Mouse (Mus musculus): Measurements from ENCODE around the gene Maml1. TPM values are rescaled to one million over a fixed set of nuclear protein-coding genes. Genes with fewer than 3 reads are reported as not detected.

The Maml1 gene
- total RNA-seq, 2 experiments from 2014 or later: 10.1 to 10.8 TPM

DNA sequence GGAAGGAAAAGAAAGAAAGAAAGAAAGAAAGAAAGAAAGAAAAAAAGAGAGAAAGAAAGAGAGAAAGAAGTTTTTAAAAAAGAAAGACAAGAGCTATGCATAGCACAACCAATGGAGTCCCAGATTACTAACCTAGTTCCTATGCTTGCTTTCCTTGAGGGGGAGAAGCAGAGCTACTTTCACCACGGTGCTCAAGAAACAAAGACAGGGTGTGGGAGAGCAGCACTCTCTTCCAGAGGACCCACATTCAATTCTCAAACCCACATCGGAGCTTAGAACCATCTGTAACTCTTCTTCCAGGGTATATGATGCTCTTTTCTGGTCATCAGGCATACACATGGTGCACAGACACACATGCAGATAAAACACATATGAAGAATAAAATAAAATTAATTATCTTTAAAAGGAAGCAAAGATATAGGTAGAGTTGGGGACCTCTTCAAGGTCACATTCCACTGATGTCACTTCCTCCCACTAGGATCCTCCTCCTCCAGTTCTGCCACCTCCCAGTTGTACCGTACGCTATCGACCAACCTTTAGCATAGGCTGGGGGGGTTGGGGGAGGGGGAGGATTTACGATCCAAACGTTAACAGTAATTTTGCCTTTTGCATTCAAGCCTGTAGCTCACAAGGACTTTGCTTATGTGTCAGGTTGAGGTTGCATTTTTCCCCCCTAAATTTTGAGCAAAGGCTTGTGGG is 43.5 kb downstream of the Maml1 start:
- DNase-seq (ENCODE audit: low spot score in 2 of 2): no peak
- H3K27ac ChIP-seq: no peak overlapping the region
- H3K4me3 ChIP-seq: no peak overlapping the region
- TF ChIP-seq CTCF (conservative IDR thresholded peaks at IDR 0.05): no peak

DNA sequence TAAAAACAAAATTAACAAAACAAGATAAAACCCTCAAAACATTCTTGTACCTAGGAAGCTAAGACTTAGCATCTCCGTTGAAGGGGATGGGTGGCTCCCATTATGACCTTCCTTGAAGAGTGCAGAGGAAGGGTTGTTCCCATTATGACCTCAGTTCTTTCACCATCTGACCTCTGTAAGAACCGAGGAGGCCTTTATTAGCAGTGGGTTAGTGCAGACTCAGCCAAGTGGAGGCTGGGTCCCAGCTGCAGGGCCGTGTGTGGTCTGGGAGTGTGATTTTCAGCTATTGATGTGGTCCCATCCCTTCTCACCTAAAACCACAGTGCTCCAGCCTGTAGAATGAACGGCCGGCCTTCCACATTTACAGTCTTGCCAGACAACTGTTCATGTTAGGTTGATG is 46.8 kb downstream of the Maml1 start:
- no peak for DNase-seq (ENCODE audit: low spot score in 2 of 2)
- no peak for TF ChIP-seq CTCF (conservative IDR thresholded peaks at IDR 0.05)

DNA sequence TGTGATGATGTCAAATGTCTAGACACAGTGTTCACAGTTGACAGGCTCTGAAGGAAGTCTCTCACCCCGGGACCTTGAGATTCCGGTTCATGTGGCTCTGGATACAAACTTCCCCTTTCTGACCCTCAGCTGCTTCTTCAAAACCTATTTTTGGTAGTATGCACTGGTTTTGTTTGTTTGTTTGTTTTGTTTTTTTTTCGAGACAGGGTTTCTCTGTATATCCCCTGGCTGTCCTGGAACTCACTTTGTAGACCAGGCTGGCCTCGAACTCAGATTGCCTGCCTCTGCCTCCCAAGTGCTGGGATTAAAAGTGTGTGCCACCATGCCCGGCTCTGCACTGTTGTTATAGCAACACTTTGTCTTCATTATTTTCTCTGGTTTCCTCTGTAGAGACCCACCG is 48.2 kb downstream of the Maml1 start:
- H3K27ac ChIP-seq: no peak overlapping the region
- H3K4me3 ChIP-seq: no peak overlapping the region
- DNase-seq (ENCODE audit: low spot score in 2 of 2): no peak
- no peak for TF ChIP-seq CTCF (conservative IDR thresholded peaks at IDR 0.05)

More for the DNA sequence above, 46.8 kb downstream of the Maml1 start:
- Histone ChIP-seq H3K27ac (no peak overlapping the region), H3K4me3 (no peak overlapping the region)

DNA sequence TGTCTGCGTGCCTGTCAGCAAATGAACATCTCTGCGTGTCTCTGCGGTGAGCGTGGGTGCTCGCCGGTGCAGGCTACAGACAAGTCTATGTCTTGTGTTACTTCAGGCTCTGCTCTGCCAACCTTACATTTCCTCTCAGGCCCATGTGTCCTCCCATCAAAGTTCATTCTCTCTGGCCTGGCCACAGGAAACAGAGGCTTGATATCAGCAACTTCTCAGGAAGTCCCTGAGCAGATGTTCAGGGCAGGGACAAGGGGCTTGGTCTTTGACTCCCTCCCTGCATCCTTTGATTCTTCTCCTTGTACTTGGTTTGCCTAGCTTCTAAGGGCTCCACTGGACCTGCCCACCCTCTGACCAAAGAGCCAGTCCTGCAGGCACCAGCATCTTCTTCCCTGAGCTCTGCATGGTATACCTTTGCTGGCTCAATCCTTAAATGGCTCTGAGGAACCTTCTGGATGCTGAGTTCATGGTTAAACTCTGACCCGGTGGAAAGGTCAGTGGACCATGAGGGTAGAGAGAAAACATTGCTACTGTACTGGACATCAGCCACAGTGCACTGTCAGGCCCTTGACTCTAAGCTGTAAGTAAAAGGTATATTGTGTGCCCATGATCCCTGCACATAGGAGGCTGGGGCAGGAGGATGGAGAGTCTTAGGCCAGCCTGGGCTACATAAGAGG is 51.7 kb downstream of the Maml1 start:
- no peak for DNase-seq (ENCODE audit: low spot score in 2 of 2)
- H3K4me3 ChIP-seq: no peak overlapping the region
- TF ChIP-seq CTCF (conservative IDR thresholded peaks at IDR 0.05): no peak
- peak overlapping the region; percentile 32; the same call in 1 of the 2 replicates for H3K27ac ChIP-seq

DNA sequence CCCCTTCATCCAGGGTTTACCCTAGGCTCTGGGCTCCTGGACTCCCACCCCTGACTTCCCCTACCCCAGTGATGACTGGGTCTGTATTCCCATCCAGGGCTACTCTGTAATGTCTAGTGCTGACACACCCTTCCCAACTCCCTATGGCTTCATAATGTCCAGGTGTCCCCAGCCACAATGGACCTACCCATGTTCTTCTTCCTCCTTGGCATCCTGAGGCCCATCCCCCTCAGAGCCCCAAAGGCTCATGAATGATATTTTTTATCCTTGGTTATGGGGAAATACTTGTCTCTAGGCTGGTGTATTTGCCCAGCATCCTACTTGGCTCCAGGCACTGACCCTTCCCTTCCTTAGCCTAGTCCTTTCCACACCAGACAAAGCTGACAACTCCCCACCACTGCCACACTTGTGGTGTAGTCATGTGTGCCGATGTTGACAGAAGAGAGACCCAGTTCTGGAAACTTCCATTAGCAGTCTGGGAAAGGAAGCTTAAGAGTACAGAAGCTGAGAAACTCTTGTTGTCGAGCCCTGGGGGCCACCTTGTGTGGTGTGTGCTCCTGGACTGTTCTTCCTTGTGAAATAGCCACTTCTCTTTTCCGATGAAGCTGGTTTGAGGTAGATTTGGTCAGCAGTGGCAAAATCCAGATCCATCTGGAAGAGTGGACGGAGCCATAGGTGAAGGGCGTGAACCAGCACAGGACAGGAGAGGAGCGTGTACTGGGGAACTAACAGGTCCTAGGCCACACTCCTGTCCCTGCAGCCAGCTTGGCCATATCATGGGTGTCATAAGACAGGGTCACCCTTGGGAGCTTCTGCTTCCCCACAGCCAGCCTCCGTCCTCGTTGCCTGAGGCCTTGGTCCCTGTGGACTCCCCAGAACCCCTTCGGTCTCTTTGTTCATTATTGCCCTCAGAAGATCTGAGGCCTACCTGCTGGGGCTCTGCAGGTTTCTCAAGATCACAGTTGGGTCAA is 53.0 kb downstream of the Maml1 start:
- peak overlapping the region; percentile 69; the same call in 1 of the 2 replicates for H3K27ac ChIP-seq
- DNase-seq (ENCODE audit: low spot score in 2 of 2): no peak
- TF ChIP-seq CTCF (conservative IDR thresholded peaks at IDR 0.05): no peak
- H3K4me3 ChIP-seq: no peak overlapping the region

DNA sequence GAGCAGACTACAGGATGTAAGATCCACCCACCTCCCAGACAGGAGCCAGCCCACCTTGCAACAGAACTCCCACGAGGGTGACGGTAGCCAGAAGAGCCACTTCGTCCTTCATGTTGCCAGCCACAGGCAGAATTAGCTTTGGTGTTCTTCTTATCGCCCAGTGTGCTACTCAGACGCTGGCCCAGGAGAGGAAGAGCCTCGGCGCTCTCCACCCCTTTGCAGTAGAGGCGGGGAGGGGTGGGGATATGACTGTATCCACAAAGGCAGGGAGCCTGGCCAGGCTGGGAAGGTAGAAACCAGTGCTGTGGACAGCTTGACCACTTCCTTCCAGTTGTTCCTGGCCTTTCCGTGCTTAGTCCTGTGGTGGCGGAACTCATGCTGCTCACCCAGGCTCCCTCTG is 53.8 kb downstream of the Maml1 start, which contains the start of gene Ltc4s:
Gene Ltc4s (minus strand): TSS at position 293 of the 400 bp plus-strand sequence.
- TF ChIP-seq CTCF (conservative IDR thresholded peaks at IDR 0.05): no peak
- H3K27ac ChIP-seq: peak within 1 kb of the TSS; percentile 69
- no peak for DNase-seq (ENCODE audit: low spot score in 2 of 2)
- H3K4me3 ChIP-seq: peak within 1 kb of the TSS; percentile 86

DNA sequence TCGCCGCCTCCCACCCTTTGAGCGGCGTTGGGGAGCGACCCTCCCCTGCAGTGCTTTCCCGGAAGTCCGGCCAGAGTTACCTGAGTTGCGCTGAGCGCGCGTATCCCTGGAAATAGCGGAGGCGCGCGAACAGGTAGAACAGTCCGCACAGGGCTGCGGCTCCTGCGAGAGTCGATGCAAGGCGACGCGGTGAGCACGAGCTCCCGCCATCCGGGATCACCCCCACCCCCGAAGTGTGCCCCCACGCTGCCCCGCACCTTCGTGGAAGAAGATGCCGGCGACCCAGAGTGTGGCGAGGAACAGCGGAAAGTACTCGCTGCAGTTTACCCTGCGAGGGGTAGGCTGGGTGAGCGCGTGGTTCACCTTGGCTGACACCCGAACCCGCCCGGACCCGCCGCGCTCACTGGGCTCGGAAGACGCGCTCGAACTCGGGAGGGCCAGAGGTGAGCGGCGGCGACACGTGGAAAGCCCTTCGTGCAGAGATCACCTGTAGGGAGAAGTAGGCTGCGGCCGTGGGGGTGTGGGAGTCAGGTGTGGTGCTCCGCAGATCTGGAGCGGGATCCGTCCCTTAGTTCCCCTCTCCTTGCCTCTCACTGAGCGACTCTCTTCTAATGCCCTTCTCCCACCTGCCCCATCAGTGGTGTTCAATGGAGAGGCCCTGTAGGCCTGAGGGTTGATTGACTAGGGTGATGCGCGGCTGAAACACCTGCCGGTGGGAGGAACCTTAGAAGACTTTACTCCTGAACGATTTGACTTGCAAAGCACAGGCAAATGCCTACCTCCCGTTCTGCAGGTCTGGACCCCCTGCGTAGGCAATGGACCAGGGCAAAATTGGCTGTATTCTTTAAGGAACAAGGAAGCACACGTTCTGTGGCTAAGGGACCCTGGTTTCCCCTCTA is 54.9 kb downstream of the Maml1 start:
- peak overlapping the region; percentile 86 for H3K4me3 ChIP-seq
- no peak for TF ChIP-seq CTCF (conservative IDR thresholded peaks at IDR 0.05)
- peak overlapping the region; percentile 69 for H3K27ac ChIP-seq
- DNase-seq (ENCODE audit: low spot score in 2 of 2): no peak

DNA sequence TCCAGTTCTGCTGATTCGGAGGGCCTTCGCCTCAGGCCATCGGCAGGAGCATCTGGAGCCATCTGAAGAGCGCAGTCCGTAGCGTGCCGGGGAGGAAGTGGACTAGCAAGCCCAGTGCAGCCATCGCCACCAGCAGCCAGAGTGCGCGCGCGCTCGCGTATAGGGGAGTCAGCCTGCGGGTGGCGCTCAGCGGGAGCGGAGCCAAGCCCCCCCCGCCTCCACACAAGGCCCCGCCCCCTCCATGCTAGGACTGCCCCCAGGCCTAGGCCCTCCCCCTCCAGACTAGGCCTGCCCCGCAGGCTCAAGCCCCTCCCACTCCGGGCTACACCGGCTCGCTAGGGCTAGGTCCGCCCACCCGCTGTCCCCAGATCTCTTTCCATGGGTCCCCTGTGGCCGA is 55.6 kb downstream of the Maml1 start:
- TF ChIP-seq CTCF (conservative IDR thresholded peaks at IDR 0.05): peak; percentile 77
- peak; percentile 80 to 81 for DNase-seq (ENCODE audit: low spot score in 2 of 2)
- H3K4me3 ChIP-seq: peak overlapping the region; percentile 86
- H3K27ac ChIP-seq: peak overlapping the region; percentile 69

DNA sequence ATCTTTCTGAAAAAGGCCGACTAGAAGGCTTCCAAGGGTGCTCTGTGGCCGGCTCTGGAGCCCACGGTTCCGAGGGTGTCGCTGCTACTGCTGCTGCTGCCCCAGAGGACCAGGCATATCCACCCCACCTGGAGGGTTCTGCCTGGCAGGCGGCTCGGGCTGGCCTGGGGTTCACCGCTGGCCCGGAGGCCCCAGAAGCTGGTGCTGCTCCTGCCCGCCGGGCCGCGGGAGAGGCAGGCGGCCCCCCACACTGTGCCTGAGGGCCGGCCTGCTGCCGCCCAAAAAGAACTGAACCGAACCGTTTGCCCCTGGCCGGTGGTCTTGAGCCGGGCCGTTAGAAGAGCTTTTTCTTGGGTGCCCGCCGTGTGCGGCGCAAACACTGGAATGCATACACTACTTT is 57.5 kb downstream of the Maml1 start:
- DNase-seq (ENCODE audit: low spot score in 2 of 2): no peak
- TF ChIP-seq CTCF (conservative IDR thresholded peaks at IDR 0.05): no peak
- no peak overlapping the region for H3K4me3 ChIP-seq
- H3K27ac ChIP-seq: no peak overlapping the region

DNA sequence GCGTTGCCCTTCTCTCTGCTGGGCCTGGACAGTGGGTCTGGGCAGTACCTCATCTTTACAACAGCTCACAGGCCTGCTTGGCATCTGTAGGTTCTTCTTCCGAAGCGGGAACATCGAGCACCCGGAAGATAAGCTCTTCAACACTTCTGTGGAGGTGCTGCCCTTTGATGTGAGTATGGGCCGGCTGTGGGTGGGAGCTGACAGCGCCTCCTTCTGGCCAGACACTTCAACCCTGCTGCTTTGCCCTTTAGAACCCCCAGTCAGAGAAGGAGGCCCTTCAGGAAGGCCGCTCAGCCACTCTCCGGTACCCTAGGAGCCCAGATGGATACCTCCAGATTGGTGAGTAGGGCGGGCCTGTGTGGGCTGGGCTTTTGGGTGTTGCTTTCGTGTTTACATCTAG is 58.1 kb downstream of the Maml1 start:
- DNase-seq (ENCODE audit: low spot score in 2 of 2): no peak
- TF ChIP-seq CTCF (conservative IDR thresholded peaks at IDR 0.05): peak; percentile 50
- no peak overlapping the region for H3K4me3 ChIP-seq
- no peak overlapping the region for H3K27ac ChIP-seq

DNA sequence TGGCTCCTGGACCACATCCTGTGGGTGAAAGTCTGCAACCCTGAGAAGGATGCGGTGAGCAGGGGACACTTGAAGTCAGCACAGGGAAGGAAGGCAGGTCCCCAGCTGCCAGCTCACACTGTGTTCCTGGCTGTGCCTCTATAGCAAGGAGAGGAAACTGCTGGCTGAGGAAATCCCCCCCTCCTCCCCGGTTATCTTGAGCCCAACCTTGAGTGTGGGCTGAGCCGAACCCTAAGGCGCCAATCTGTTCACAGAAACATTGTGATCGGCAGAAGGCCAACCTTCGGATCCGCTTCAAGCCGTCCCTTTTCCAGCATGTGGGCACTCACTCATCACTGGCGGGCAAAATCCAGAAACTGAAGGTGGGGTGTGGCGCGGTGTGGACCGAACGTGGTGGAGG is 59.1 kb downstream of the Maml1 start:
- Histone ChIP-seq H3K27ac (no peak overlapping the region), H3K4me3 (no peak overlapping the region)
- DNase-seq (ENCODE audit: low spot score in 2 of 2): no peak
- TF ChIP-seq CTCF (conservative IDR thresholded peaks at IDR 0.05): no peak

DNA sequence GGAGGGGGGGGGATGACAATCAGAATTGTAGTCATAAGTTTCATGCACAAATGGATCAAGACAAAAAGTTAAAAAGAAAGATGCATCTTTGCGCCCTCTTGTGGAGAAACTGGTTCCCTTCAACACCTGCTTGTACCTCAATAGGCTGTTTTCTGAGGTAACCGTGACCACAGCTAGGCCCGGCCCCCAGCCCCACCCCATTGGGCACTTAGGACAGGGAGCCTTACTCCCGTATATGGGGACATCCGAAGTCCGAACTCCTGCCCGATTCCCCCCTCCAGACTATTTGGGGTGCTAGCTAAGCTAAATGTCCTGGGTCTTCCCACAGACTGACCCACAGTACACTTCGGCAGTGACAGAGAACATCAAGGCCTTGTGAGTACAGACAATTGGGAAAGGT is 60.7 kb downstream of the Maml1 start:
- peak; percentile 61 to 73 for DNase-seq (ENCODE audit: low spot score in 2 of 2)
- Histone ChIP-seq H3K27ac (no peak overlapping the region), H3K4me3 (no peak overlapping the region)
- peak; percentile 81 for TF ChIP-seq CTCF (conservative IDR thresholded peaks at IDR 0.05)

Data from layer of hippocampus, adult 2 months (tissue).